Mouse (Mus musculus) embryonic facial prominence, embryonic 10.5 days (tissue): ENCODE measurements around the gene Hist2h2be. TPM values are rescaled to one million over a fixed set of nuclear protein-coding genes. Genes with fewer than 3 reads are reported as not detected.
"Not testable (repeated sequence)": the region's sequence is repeated elsewhere in the genome, so short reads cannot be mapped to it uniquely, and the experiment has no call there.

ENCODE experiments used
- DNase-seq: peaks from one replicate; pipeline ENCODE4 v3.0.0-alpha.2; 2017; ENCODE audit warnings: low spot score
- H3K27ac ChIP-seq: fragments of 300-500 bp; sonication (generic); replicated peaks from 2 replicates; pipeline ENCODE4 v1.5.1; 2016; ENCODE audit warnings: mild to moderate bottlenecking
- H3K27me3 ChIP-seq: fragments of 300-500 bp; sonication (generic); replicated peaks from 2 replicates; pipeline ENCODE4 v1.6.1; 2016; ENCODE audit warnings: low read depth, mild to moderate bottlenecking; ENCODE audit not compliant: poor library complexity, severe bottlenecking
- H3K36me3 ChIP-seq: fragments of 300-500 bp; sonication (generic); replicated peaks from 2 replicates; pipeline ENCODE4 v1.6.1; 2016; ENCODE audit warnings: mild to moderate bottlenecking, moderate library complexity
- H3K4me1 ChIP-seq: fragments of 300-500 bp; sonication (generic); 2 replicates; pipeline ENCODE4 v1.6.1; 2016
- H3K4me3 ChIP-seq: fragments of 300-500 bp; sonication (generic); 2 replicates; pipeline ENCODE4 v1.5.1; 2016; ENCODE audit warnings: mild to moderate bottlenecking, moderate library complexity
- H3K9me3 ChIP-seq: fragments of 300-500 bp; sonication (generic); 2 replicates; pipeline ENCODE4 v1.6.1; 2016; ENCODE audit warnings: mild to moderate bottlenecking
- WGBS: fragments of 180-500 bp; shearing (Covaris S2); methylation state at CpG from one replicate; pipeline ENCODE4 v1.1.7; 2016; 5-methylcytosine and 5-hydroxymethylcytosine counted together
- polyA plus RNA-seq: library from polyadenylated mRNA; unstranded; fragments of >200 nt; fragmentation: Nextera tagmentation; extraction: Ambion mirVana; gene quantifications from 2 replicates; pipeline ENCODE4 v1.2.1, GENCODE M21; 2016

Hist2h2be gene
- polyA plus RNA-seq, 1 experiment from 2014 or later: 7.8 TPM

GRCm38 (mm10) chr3:96181510-96182381 lies 39.2 kb upstream of the Hist2h2be start:
- peak; percentile 32 for DNase-seq
- peaks cover 24% of the 10 kb centered on the region for H3K36me3 ChIP-seq
- no peaks in the 10 kb centered on the region for H3K9me3 ChIP-seq
- 36% methylated on average over 12 of the region's 12 CpGs for WGBS
- peaks cover 35% of the 10 kb centered on the region for H3K4me1 ChIP-seq
- no peaks in the 10 kb centered on the region for H3K27me3 ChIP-seq
- H3K4me3 ChIP-seq: peak overlapping the region; percentile 62
- peak overlapping the region; percentile 63 for H3K27ac ChIP-seq

GRCm38 (mm10) chr3:96182382-96182776 lies 38.5 kb upstream of the Hist2h2be start:
- DNase-seq: no peak
- H3K27ac ChIP-seq: peak overlapping the region; percentile 63
- H3K27me3 ChIP-seq: no peaks in the 10 kb centered on the region
- WGBS: 27% methylated on average over 4 of the region's 4 CpGs
- H3K4me1 ChIP-seq: peaks cover 35% of the 10 kb centered on the region
- peak overlapping the region; percentile 62; the same call in 1 of the 2 replicates for H3K4me3 ChIP-seq
- H3K9me3 ChIP-seq: no peaks in the 10 kb centered on the region
- peaks cover 19% of the 10 kb centered on the region for H3K36me3 ChIP-seq

- peaks cover 6% of the 10 kb centered on the region; the same call in 1 of the 2 replicates for H3K27me3 ChIP-seq
- peaks cover 8% of the 10 kb centered on the region for H3K36me3 ChIP-seq
- WGBS: 53% methylated on average over 12 of the region's 12 CpGs
- peak; percentile 44 for DNase-seq
- peaks cover 27% of the 10 kb centered on the region for H3K4me1 ChIP-seq
- H3K9me3 ChIP-seq: no peaks in the 10 kb centered on the region
- peak overlapping the region; percentile 11; the same call in 1 of the 2 replicates for H3K4me3 ChIP-seq
- H3K27ac ChIP-seq: no peak overlapping the region
Observed at GRCm38 (mm10) chr3:96192977-96193376, 27.9 kb upstream of the Hist2h2be start.

GRCm38 (mm10) chr3:96194966-96195365 lies 26.0 kb upstream of the Hist2h2be start:
- DNase-seq: no peak
- Histone ChIP-seq H3K9me3 (no peaks in the 10 kb centered on the region), H3K4me1 (peaks cover 34% of the 10 kb centered on the region), H3K4me3 (no peak overlapping the region), H3K27me3 (peaks cover 13% of the 10 kb centered on the region; the same call in 1 of the 2 replicates), H3K36me3 (peaks cover 8% of the 10 kb centered on the region), H3K27ac (no peak overlapping the region)
- 88% methylated on average over 10 of the region's 10 CpGs for WGBS

- 90% methylated on average over 11 of the region's 11 CpGs for WGBS
- Histone ChIP-seq H3K9me3 (no peaks in the 10 kb centered on the region), H3K27ac (0 out of 2 replicates have a peak overlapping the region, but pooled peaks have one; percentile 97), H3K4me3 (peak overlapping the region; percentile 74; the same call in 1 of the 2 replicates), H3K36me3 (peaks cover 8% of the 10 kb centered on the region), H3K27me3 (peaks cover 13% of the 10 kb centered on the region; the same call in 1 of the 2 replicates), H3K4me1 (peaks cover 34% of the 10 kb centered on the region)
- DNase-seq: no peak
Observed at GRCm38 (mm10) chr3:96195616-96196313, 25.2 kb upstream of the Hist2h2be start.

GRCm38 (mm10) chr3:96196437-96197128 lies 24.3 kb upstream of the Hist2h2be start:
- Histone ChIP-seq H3K9me3 (no peaks in the 10 kb centered on the region), H3K27ac (peak overlapping the region; percentile 97), H3K36me3 (peaks cover 8% of the 10 kb centered on the region), H3K4me1 (peaks cover 34% of the 10 kb centered on the region), H3K27me3 (peaks cover 13% of the 10 kb centered on the region; the same call in 1 of the 2 replicates), H3K4me3 (peak overlapping the region; percentile 74)
- no peak for DNase-seq
- WGBS: 22% methylated on average over 27 of the region's 27 CpGs

- H3K4me1 ChIP-seq: peaks cover 34% of the 10 kb centered on the region
- peak; percentile 91 for DNase-seq
- under 1% methylated on average over 50 of the region's 50 CpGs for WGBS
- H3K4me3 ChIP-seq: peak overlapping the region; percentile 74
- peak overlapping the region; percentile 97 for H3K27ac ChIP-seq
- peaks cover 8% of the 10 kb centered on the region for H3K36me3 ChIP-seq
- H3K9me3 ChIP-seq: no peaks in the 10 kb centered on the region
- peaks cover 13% of the 10 kb centered on the region; the same call in 1 of the 2 replicates for H3K27me3 ChIP-seq
Observed at GRCm38 (mm10) chr3:96197129-96197749, 23.7 kb upstream of the Hist2h2be start.

- Histone ChIP-seq H3K4me1 (peaks cover 28% of the 10 kb centered on the region), H3K9me3 (no peaks in the 10 kb centered on the region), H3K27me3 (peaks cover 13% of the 10 kb centered on the region; the same call in 1 of the 2 replicates), H3K36me3 (peaks cover 8% of the 10 kb centered on the region), H3K27ac (peak overlapping the region; percentile 97), H3K4me3 (peak overlapping the region; percentile 74)
- WGBS: 6% methylated on average over 6 of the region's 6 CpGs
- DNase-seq: peak; percentile 26
Observed at GRCm38 (mm10) chr3:96198181-96198580, 22.7 kb upstream of the Hist2h2be start.

- not testable (repeated sequence) for H3K27me3 ChIP-seq, H3K9me3 ChIP-seq, DNase-seq, H3K36me3 ChIP-seq, H3K27ac ChIP-seq
- Histone ChIP-seq H3K4me3 (peak overlapping the region; percentile 30; the same call in 1 of the 2 replicates), H3K4me1 (peaks cover 23% of the 10 kb centered on the region)
- 28% methylated on average over 8 of the region's 8 CpGs for WGBS
Observed at GRCm38 (mm10) chr3:96198601-96199251, 22.2 kb upstream of the Hist2h2be start.

- H3K4me1 ChIP-seq: peaks cover 21% of the 10 kb centered on the region
- 59% methylated on average over 2 of the region's 2 CpGs for WGBS
- no peak overlapping the region for H3K4me3 ChIP-seq
- DNase-seq: no peak
- no peak overlapping the region for H3K27ac ChIP-seq
- 0 out of 2 replicates have a peak, but pooled peaks cover 7% of the 10 kb centered on the region for H3K27me3 ChIP-seq
- no peaks in the 10 kb centered on the region for H3K9me3 ChIP-seq
- peaks cover 8% of the 10 kb centered on the region for H3K36me3 ChIP-seq
Observed at GRCm38 (mm10) chr3:96199731-96200130, 21.2 kb upstream of the Hist2h2be start.

- Histone ChIP-seq H3K4me3 (no peak overlapping the region), H3K27ac (no peak overlapping the region), H3K36me3 (no peaks in the 10 kb centered on the region), H3K9me3 (no peaks in the 10 kb centered on the region), H3K27me3 (no peaks in the 10 kb centered on the region), H3K4me1 (peaks cover 7% of the 10 kb centered on the region)
- DNase-seq: no peak
- 88% methylated on average over 3 of the region's 3 CpGs for WGBS
Observed at GRCm38 (mm10) chr3:96207819-96208218, 13.1 kb upstream of the Hist2h2be start.
